Mouse (Mus musculus) retina, embryonic 14.5 days (tissue): ENCODE measurements around the gene Ptprj.

ENCODE experiments used
- DNase-seq: peaks from one replicate; pipeline ENCODE4 v3.0.0-alpha.2; 2015; ENCODE audit warnings: low spot score

Gene Ptprj

DNA sequence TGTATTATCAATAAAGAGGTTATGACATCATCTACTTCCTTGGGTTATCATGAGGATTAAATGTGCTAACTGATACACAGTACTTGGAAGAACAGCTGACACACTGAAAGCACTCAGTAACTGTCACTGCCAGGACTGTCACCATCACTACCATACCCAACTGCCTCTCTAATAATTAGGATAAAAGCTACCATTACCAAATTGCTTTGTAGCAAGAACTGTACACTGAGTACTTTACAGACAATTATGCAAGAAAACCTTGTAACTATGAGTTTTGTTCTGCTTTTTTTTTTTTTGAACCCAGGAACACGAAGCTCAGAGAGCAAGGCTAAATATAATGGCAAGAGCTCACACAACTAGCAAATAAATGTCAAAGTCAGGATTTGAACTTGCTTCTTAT, 58.5 kb downstream of the Ptprj start:
- no peak for DNase-seq

DNA sequence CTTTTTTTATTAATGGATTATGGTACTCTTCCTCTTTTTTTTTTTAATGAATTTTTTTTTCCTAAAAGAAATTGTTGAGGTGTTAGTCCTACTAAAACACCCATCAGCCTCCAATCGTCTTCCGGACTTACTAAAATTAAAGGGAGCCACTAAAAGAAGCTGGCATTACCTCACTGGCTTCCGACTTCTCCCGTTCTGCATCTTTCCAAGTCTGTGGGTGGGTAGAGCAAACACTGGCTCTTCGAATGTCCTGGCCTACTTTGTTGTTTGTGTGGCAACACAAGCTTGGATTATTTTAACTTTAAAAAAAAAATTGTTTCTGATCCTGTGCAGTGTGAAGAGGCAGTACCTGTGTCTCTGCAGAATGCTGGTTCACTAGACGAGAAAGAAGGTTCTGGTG, 62.2 kb downstream of the Ptprj start:
- DNase-seq, result no peak

DNA sequence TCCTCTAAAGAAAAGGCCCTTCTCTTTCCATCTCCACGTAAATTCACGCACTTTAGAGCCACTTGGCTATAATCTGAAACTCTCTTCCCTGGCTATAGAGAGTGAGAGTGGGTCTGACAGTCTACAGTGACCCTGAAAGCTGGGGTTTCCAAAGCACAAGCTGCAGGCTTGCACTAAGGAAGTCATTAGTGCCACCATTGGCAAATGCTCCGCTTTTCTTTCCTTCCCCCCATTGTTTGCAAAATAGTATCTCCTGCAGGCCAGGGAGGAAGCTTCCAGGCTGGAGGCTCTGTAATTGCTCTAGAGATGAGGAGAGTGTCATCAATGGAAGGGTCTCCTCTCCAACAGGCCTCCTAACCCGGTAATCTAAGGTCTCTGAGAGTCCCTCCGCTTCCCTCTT, 65.5 kb downstream of the Ptprj start:
- DNase-seq, result no peak

DNA sequence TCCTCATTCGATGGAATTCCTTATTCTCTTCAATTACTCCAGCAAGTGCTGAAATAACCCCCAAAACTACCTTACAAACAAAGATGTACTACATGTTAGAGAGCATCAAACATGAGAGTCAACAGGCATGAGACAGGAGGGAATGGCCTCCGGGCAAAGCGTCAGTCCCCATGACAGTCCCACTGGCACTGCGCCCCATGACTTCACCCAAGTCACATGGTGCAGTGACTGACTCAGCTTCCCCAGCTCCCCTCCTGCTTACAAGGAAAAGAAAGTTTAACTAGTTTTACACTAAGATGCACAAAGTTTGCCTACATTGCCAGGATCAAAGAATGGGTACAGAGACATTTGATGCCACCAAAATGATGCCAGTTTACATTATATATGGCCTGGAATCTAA, 71.2 kb downstream of the Ptprj start:
- no peak for DNase-seq

DNA sequence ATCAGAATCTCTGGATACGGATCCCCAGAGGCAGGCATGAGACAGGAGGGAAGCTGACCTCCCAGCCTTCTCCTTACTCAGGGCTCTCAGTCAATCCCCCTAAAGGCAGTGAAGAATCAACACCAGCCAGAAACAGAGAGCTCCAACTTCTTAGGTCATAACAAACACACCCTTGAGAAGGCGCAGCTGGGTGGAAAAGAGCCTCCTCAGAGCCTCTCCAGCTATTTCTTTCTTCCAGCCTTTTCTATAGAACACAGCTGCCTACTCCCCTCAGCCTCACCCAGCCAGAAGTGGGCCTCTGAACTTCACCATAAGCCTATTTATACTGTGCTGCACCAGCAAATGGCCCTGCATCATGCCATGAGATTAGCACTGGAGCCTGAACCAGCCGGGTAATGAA, 74.3 kb downstream of the Ptprj start:
- DNase-seq, result no peak

DNA sequence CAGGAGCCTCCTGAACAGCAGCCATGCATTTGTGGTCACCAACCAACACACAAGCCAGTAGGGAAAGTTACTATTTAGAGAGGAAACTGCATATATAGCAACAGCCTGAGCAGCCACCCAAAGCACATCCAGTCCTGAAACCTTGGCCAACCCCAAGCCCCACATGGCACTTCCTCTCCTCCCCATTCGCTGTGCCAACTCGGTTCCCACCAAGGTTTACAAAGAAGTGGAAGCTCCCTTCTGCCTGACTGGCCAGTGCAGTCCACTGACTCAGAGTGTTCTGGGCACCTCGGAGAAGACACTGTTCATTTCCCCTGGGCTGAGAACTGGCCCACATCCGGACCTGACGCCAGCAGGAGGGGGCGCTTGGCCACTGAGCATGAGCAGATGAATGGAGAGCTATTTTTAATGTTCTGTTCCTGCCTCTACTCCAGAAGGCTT, 75.7 kb downstream of the Ptprj start:
- DNase-seq, result no peak

DNA sequence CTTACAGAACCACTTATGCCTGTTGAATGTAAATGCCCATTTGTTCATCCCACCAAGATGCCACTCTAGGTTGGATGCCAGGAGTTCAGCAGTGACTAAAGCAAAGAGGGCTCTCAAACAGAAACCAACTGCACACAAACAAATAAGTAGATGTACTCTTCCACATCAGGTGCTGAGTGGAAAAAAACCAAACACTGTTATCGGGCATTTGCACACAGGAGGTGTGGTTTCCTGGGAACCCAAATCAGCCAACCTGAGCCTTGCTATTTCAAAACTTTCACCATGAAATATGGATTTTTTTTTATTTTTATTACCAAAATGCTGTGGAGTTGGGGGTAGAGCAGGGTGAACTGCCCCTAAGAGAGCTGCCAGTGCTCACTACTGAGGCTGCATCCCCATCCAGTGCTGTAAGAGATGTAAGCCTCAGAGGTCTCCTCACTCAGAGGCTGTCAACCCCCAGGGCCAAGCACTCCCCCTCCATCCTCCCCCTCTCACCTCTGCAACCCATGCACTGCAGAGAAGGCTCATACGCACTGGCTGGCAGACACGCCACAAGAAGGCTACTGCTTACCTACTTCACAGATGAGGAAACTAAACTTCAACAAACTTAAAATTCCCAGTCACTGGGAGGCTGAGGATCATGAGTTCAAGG, 77.1 kb downstream of the Ptprj start:
- no peak for DNase-seq

DNA sequence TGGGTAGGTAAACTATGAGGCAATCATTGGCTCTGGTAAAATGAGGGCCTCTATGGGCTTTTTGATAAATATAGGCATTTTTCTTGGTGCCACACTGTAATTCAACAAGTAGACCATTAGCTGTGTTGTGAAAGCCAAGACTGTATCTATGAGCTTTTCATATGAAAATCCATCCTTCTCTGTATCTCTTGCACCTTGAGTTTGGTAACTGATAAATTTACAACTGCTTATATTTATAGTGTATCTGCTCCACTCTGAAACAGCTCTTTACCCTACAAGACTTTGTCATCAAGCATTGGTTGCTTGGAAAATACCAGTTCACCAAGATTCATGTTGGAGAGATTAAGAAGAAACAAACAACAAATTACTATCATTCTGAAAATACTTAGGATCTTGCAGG, 77.7 kb downstream of the Ptprj start:
- DNase-seq, result no peak

DNA sequence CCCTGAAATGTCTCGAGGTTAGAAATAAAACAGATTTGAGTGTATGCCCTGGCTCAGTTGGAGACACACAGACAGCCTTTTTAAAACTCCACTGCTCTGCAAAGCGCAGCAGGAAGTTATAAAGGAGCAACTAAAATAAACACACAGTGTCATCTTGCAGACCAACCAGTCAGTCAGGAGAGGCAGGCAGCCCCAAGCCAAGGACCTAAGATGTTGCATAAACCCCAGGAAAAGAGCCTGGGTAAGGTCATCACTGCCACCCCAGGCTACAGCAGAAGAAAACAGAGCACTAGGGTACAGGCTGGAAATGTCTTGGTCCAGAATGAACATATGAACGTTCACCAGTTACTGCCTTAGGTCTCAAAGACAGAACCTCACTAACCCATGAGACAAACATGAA, 78.7 kb downstream of the Ptprj start:
- no peak for DNase-seq

DNA sequence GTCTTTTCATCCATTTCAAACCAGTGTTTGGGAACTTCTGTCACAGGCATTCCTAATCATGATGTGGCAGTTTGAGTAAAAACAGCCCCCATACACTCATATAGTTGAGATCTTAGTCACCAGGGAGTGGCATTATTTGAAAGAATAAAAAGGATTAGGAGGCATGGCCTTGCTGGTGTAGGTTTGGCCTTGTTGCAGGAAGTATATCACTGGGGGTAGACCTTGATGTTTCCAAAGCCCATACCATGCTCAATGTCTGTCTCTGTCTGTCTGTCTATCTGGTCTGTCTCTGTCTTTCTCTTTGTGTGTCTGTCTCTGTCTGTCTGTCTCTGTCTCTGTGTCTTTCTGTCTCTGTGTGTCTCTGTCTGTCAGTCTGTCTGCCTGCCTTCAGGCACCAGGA, 79.6 kb downstream of the Ptprj start:
- no peak for DNase-seq

DNA sequence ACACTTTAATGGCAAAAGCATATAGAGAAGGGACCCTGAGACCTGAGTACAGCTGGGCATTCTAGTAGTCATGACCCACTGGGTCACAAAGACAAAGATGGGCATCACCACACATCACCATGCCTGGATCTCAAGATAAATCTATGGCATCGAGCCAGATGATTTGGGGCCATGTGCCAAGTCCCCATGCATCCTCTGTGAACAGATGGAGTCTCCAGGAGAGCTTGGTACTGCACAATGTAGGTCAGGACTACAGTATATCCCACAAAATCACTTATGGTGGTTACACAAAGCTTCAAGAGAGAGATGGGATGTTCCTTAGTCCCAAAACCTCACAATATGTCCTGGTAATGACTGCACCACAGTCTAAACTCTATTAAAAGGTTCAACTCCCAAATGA, 81.4 kb downstream of the Ptprj start:
- DNase-seq, result no peak

DNA sequence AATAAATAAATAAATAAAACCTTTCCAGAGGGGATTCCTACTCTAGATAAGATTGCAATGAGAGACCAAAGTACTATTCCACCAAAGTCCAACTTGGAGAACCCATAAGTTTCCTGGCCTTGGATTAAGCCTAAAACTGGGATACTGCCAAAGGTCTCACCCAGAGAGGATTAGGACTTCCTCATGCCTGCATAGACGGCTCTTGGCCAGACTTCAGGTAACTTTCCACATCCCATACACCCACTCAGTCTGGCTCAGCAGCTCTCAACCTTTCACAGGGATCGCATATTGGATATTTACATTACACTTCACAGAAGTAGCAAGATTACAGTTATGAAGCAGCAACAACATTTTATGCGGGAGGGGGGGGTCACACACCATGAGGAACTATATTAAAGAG, 82.9 kb downstream of the Ptprj start:
- no peak for DNase-seq

DNA sequence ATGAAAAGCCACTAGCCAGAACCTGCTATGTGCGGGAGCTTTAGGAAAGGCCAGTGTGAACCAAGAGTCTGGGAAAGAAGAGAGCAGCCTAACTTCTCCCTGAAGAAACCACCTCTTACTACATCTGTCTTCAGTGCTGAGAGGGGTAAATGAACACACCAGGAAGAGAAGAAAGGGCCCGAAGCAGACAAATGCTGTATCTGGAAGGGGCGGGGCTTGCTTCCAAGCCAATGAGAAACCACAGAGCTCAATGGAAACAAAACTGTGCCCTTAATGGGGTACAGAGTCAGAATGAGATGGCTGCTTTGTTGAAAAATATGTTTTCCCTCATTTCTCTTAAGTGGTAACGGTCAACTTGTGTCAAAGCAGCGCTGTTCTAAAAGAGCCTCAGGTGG, 83.8 kb downstream of the Ptprj start:
- no peak for DNase-seq

DNA sequence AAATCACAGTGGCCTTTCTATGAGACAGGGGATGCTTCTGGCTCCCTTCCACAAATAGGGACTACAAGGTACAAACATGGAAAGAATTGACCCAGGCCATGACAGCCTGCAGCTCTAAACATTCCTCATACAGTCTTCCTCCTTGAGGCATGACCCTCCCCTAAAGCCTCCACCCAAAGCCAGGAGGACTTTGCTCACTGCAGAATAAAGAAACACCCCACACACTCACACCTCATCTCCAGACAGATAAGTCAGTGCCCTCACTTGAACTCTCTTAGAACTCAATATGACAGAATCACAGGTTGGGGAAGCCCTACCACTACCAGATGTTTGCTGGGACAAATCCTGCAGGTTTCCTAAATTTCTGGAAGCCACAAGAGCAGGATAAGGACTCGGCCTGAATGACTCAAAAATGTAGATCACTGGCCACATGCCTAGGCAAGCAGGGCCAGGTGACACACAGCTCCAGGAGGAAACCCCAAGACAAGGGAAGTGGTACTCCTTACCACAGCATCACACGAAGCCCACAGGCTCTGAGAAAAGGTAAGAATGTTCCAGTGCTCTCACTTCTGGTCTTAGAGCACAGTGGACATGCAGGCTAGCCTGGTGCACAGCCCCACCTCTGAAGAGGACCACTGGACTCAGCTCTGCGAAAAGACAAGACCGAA, 84.3 kb downstream of the Ptprj start:
- DNase-seq, result no peak

DNA sequence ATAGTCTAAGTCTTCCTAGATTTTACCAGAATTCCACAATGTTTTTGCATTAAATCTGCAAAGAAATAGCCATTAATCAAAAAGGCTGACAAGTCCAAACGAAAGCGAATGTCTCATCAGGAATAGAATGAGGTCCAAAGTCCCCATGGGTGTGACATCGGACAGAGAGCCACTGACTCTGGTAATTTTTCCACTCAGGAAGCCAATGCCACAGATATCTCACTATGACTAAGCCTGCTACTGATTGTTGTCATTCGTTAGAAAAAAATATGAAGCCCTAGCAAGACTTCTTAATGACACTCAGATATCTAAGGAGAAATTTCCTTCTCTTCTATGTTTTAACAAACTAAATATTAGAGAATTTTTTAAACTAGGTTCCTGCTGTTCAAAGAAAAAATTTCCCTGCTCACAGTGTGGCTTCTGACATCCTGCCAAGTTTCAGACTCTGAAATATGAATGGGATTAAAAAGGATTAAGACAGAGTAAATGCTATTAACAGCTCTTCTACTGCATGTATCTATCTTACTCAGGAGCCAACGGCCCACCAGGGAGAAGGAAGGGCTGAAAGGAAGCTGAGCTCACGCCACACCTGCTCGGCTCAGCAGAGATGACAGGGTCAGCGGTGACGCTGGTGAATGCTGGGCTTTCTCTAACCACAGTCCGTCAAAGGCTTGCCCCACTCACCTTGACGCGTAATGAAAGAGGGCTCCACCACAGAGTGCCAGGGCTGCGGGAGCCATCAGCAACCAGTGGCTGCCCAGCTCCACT, 90.0 kb downstream of the Ptprj start:
- peak; percentile 33 for DNase-seq

DNA sequence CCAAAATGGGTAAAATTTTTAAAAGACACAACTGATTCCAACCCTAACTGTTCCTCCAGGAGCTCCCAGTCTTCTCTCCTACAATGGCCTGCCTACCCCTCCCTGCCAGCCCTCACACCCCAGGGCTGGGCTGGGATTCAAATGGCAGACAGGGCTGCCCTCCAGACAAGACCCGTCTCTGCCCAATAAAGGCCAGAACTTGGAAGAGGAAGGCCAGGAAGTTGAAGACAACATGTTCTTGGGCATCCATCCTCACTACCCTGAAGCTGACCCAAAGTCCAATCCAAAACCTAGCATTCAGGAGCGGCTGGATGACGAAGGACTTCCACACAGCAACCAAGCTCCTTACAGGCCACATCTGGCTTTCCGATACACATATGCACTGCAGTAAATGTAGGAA, 90.6 kb downstream of the Ptprj start:
- no peak for DNase-seq

DNA sequence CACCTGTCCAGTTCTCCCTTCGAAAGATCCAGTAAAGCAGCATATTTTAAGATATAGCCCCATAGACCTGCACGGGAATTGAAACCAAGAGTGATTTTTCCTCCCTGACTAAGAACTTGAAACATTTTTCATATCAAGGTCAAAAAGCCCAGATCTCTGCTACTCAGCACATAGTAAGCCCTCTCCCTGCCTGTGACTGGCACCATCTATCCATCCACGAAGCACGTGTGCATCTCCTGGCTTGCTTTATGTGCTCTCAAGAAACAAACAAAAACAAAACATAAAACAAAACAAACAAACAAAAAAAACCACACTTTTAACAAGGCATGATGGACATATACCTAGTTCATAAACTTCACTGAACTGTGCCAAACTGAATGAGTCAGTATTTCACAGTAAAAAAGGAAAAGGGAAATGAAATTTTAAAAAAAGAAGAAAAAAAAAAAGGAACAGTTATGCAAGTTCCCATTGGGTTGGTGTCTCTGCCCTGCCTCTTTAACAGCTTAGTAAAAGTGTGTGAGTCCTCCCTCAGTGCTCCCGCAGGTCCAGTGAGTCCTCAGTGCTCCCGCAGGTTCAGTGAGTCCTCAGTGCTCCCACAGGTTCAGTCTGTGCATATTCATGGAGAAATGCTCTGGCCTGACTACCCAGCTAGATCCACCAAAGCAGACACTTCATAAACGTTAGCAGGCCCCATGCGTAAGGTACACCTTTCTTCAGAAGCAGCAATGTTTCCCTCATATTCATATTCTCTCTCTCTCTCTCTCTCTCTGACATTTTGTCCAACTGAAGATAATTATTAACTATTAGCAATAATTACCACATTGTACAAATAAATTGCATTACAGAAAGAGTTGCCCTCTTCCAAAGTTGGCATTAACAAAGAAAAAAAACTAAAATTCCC, 91.5 kb downstream of the Ptprj start:
- DNase-seq, result no peak

DNA sequence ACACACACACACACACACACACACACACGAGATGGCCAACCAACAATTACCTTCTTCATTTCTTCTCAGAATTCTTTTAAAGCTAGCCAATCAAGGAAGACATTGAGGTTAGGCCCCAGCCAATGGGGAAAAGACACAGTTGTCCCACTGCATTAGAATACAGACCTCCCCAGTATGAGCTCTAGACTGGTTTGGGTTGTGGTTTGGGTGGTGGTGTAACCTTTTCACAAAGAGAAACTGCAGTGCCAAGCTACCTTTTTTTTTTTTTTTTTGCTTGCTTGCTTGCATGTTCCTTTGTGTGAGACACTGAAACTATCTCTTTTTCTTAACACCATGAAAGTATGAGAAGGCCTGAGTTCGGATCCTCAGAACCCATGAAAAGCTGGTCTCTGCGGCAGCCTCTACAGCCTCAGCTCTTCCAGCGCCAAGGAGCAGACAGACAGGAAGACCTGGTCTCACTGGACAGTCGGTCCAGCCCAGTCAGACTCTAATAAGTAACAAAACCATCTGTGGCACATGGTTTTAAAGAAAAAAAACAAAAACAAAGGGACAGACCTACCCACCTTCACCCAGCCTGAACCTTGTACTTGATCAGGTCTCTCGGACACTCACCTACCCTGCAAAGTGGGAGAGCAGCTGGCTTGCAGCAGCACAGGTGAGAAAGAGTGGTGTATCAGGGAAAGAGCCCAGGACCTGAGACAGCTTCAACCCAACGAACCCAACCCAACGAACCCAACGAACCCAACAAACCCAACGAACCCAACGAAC, 92.8 kb downstream of the Ptprj start:
- DNase-seq, result no peak

DNA sequence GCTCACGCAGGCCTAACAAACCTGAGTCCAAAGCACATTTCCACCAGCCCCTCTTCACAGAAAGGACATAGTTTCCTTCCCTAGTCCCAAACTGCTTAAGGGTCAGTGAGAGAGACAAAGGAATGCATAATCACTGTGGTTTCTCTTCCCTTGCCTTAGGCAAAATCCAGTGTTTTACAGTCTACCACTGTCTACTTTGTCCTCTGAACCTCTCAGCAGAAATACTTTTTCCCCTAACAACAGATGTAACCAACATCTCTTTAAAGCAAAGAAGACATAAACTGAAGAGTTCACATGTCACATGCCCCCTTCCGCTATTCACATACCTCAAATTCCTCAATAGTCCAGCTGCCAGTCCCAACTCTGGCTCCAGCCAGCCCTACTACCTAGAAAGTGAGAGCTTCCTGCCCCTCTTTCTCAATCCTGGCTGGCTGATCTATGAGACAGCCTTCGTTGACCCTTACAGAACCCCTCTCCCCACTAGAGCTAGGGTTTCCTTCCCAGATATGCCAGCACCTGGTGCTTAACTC, 94.2 kb downstream of the Ptprj start:
- no peak for DNase-seq

DNA sequence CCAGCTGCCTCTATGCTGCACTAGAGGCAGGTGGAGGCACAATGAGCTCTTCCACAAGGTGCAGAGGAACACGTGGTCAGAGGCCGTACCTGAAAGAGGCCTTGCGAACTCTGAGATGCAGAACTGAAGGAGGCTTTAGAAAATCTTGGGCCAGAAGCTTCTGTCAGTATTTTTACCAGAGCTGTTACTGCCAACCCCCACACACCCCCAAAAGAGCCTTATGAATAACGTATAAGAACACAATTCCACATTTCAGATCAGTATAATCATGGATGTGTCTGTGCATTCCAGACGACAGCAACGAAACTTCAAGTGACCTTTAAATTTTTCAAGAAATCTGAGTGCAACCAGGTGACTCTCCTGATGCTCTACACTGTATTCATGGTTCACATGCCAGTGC, 98.9 kb downstream of the Ptprj start:
- DNase-seq, result no peak

DNA sequence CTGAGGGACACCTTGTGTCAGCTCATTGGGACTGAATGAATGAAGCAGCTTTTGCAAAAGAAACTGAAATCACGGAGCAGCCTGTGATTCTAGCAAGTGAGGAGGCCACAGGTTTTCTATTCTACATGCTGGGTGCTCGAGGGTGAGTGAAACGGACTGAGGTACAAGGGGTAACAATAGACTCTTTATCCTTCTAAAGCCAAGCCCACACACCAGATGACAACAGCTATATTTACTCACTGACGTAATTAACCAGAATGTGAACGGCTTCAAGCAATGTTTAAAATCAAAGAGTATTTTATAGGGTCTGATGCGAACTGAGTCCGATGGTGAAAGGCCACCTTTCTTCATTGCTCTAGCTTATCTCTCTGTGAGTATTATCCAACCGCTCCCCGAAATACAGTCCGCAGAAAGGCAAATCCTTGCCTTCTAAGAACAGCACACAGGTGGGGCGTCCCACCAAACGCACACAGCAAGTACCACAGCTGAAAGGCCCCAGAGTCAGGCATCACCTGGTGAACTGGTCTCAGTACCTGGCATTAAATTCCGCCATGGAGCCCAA, 99.6 kb downstream of the Ptprj start:
- no peak for DNase-seq
